Mouse (Mus musculus): ENCODE measurements around the gene Dpf3. TPM values are rescaled to one million over a fixed set of nuclear protein-coding genes. Genes with fewer than 3 reads are reported as not detected.
A peak's percentile ranks its signal among the peaks of the same experiment; 100 is the strongest.

The Dpf3 gene
- polyA plus RNA-seq, 1 experiment from 2014 or later: 7.8 TPM

- Histone ChIP-seq H3K4me3 (replicated peaks; ENCODE audit: low read depth, low read length) (no peak overlapping the region), H3K27ac (peak overlapping the region; percentile 13; the same call in 1 of the 2 replicates), H3K4me1 (replicated peaks; ENCODE audit: insufficient read depth, low read length) (0 out of 2 replicates have a peak, but pooled peaks cover 2% of the 10 kb centered on the region), H3K9me3 (replicated peaks; ENCODE audit: low read length) (no peaks in the 10 kb centered on the region), H3K9ac (ENCODE audit: low read depth, low read length) (no peak overlapping the region), H3K36me3 (ENCODE audit: insufficient read depth, low read length) (no peaks in the 10 kb centered on the region), H3K27me3 (ENCODE audit: insufficient read depth, low read length) (no peaks in the 10 kb centered on the region), H3K4me2 (ENCODE audit: low read length) (no peak overlapping the region)
- TF ChIP-seq CTCF (IDR thresholded peaks at IDR 0.05; ENCODE audit: low read depth): no peak
- DNase-seq (ENCODE audit: low spot score) (peak; percentile 70), ATAC-seq (replicated peaks; ENCODE audit: low FRiP score, low read depth) (peak; percentile 59; the same call in 1 of the 2 replicates)
- WGBS: 45% methylated on average over 15 of the region's 15 CpGs
These were observed 145.3 kb downstream of the Dpf3 start for GRCm38 (mm10) chr12:83342035-83342874.

GRCm38 (mm10) chr12:83340960-83341359, 146.6 kb downstream of the Dpf3 start:
- no peak overlapping the region for H3K4me2 ChIP-seq (ENCODE audit: low read length)

GRCm38 (mm10) chr12:83338345-83338744, 149.2 kb downstream of the Dpf3 start:
- Histone ChIP-seq H3K9ac (ENCODE audit: low read depth, low read length) (no peak overlapping the region), H3K36me3 (ENCODE audit: insufficient read depth, low read length) (no peaks in the 10 kb centered on the region), H3K4me2 (ENCODE audit: low read length) (no peak overlapping the region), H3K9me3 (replicated peaks; ENCODE audit: low read length) (no peaks in the 10 kb centered on the region), H3K4me1 (replicated peaks; ENCODE audit: insufficient read depth, low read length) (no peaks in the 10 kb centered on the region), H3K4me3 (replicated peaks; ENCODE audit: low read depth, low read length) (no peak overlapping the region), H3K27me3 (ENCODE audit: insufficient read depth, low read length) (no peaks in the 10 kb centered on the region), H3K27ac (no peak overlapping the region)
- 80% methylated on average over 1 of the region's 1 CpGs for WGBS
- TF ChIP-seq CTCF (IDR thresholded peaks at IDR 0.05; ENCODE audit: low read depth): no peak; the same call in 1 of the 2 replicates
- DNase-seq (ENCODE audit: low spot score) (no peak), ATAC-seq (replicated peaks; ENCODE audit: low FRiP score, low read depth) (no peak)

More at GRCm38 (mm10) chr12:83340960-83341359, 146.6 kb downstream of the Dpf3 start:
- Histone ChIP-seq H3K9me3 (replicated peaks; ENCODE audit: low read length) (no peaks in the 10 kb centered on the region), H3K4me3 (replicated peaks; ENCODE audit: low read depth, low read length) (no peak overlapping the region), H3K27me3 (ENCODE audit: insufficient read depth, low read length) (no peaks in the 10 kb centered on the region), H3K27ac (no peak overlapping the region), H3K4me1 (replicated peaks; ENCODE audit: insufficient read depth, low read length) (0 out of 2 replicates have a peak, but pooled peaks cover 2% of the 10 kb centered on the region), H3K36me3 (ENCODE audit: insufficient read depth, low read length) (no peaks in the 10 kb centered on the region), H3K9ac (ENCODE audit: low read depth, low read length) (no peak overlapping the region)
- ATAC-seq (replicated peaks; ENCODE audit: low FRiP score, low read depth) (no peak), DNase-seq (ENCODE audit: low spot score) (no peak)
- TF ChIP-seq CTCF (IDR thresholded peaks at IDR 0.05; ENCODE audit: low read depth): no peak
- 93% methylated on average over 4 of the region's 4 CpGs for WGBS

- H3K27ac ChIP-seq: no peak overlapping the region
- H3K4me3 ChIP-seq (replicated peaks; ENCODE audit: low read depth, low read length): no peak overlapping the region
- H3K36me3 ChIP-seq (ENCODE audit: insufficient read depth, low read length): no peaks in the 10 kb centered on the region
- TF ChIP-seq CTCF (IDR thresholded peaks at IDR 0.05; ENCODE audit: low read depth): no peak
- DNase-seq (ENCODE audit: low spot score) (no peak), ATAC-seq (replicated peaks; ENCODE audit: low FRiP score, low read depth) (no peak)
- no peaks in the 10 kb centered on the region for H3K9me3 ChIP-seq (replicated peaks; ENCODE audit: low read length)
- no peak overlapping the region for H3K9ac ChIP-seq (ENCODE audit: low read depth, low read length)
- 45% methylated on average over 7 of the region's 7 CpGs for WGBS
- H3K4me2 ChIP-seq (ENCODE audit: low read length): no peak overlapping the region
- no peaks in the 10 kb centered on the region for H3K27me3 ChIP-seq (ENCODE audit: insufficient read depth, low read length)
- no peaks in the 10 kb centered on the region for H3K4me1 ChIP-seq (replicated peaks; ENCODE audit: insufficient read depth, low read length)
These were observed 149.8 kb downstream of the Dpf3 start for GRCm38 (mm10) chr12:83337776-83338149.

- Histone ChIP-seq H3K27ac (no peak overlapping the region), H3K4me1 (replicated peaks; ENCODE audit: insufficient read depth, low read length) (no peaks in the 10 kb centered on the region), H3K4me2 (ENCODE audit: low read length) (0 out of 2 replicates have a peak overlapping the region, but pooled peaks have one; percentile 11), H3K4me3 (replicated peaks; ENCODE audit: low read depth, low read length) (no peak overlapping the region), H3K9me3 (replicated peaks; ENCODE audit: low read length) (no peaks in the 10 kb centered on the region), H3K36me3 (ENCODE audit: insufficient read depth, low read length) (no peaks in the 10 kb centered on the region), H3K27me3 (ENCODE audit: insufficient read depth, low read length) (no peaks in the 10 kb centered on the region), H3K9ac (ENCODE audit: low read depth, low read length) (no peak overlapping the region)
- DNase-seq (ENCODE audit: low spot score) (peak; percentile 52), ATAC-seq (replicated peaks; ENCODE audit: low FRiP score, low read depth) (no peak)
- WGBS: 12% methylated on average over 13 of the region's 13 CpGs
- no peak for TF ChIP-seq CTCF (IDR thresholded peaks at IDR 0.05; ENCODE audit: low read depth)
These were observed 150.3 kb downstream of the Dpf3 start for GRCm38 (mm10) chr12:83337077-83337775.

- no peaks in the 10 kb centered on the region for H3K27me3 ChIP-seq (ENCODE audit: insufficient read depth, low read length)
- ATAC-seq (replicated peaks; ENCODE audit: low FRiP score, low read depth) (no peak), DNase-seq (ENCODE audit: low spot score) (no peak)
- no peak overlapping the region for H3K9ac ChIP-seq (ENCODE audit: low read depth, low read length)
- no peak overlapping the region for H3K4me2 ChIP-seq (ENCODE audit: low read length)
- no peak overlapping the region for H3K4me3 ChIP-seq (replicated peaks; ENCODE audit: low read depth, low read length)
- no peak overlapping the region for H3K27ac ChIP-seq
- H3K36me3 ChIP-seq (ENCODE audit: insufficient read depth, low read length): no peaks in the 10 kb centered on the region
- H3K9me3 ChIP-seq (replicated peaks; ENCODE audit: low read length): no peaks in the 10 kb centered on the region
- 48% methylated on average over 7 of the region's 7 CpGs for WGBS
- no peak for TF ChIP-seq CTCF (IDR thresholded peaks at IDR 0.05; ENCODE audit: low read depth)
- no peaks in the 10 kb centered on the region for H3K4me1 ChIP-seq (replicated peaks; ENCODE audit: insufficient read depth, low read length)
These were observed 157.5 kb downstream of the Dpf3 start for GRCm38 (mm10) chr12:83330056-83330455.
